Mouse (Mus musculus) right cerebral cortex, postnatal 10 days (tissue): ENCODE data around the gene Abcg2.
A peak's percentile ranks its signal among the peaks of the same experiment; 100 is the strongest.
"Not testable (repeated sequence)": the region's sequence is repeated elsewhere in the genome, so short reads cannot be mapped to it uniquely, and the experiment has no call there.

Experiments used
- DNase-seq, 2 experiments: peaks; one replicate each; pipeline ENCODE4 v3.0.0; 2021; ENCODE audit warnings: low spot score in 2 of 2

Abcg2 gene

GRCm38 (mm10) chr6:58584223-58584622 lies at the start of gene Abcg2:
Abcg2 (plus strand) TSS chr6:58584523.
- DNase-seq: not testable (repeated sequence)

- not testable (repeated sequence) for DNase-seq
Observed at GRCm38 (mm10) chr6:58540263-58540662, 44.1 kb upstream of the Abcg2 start.

- peak in 1 of 2 experiments; percentile 41 for DNase-seq
Observed at GRCm38 (mm10) chr6:58542852-58543251, 41.5 kb upstream of the Abcg2 start.

DNA sequence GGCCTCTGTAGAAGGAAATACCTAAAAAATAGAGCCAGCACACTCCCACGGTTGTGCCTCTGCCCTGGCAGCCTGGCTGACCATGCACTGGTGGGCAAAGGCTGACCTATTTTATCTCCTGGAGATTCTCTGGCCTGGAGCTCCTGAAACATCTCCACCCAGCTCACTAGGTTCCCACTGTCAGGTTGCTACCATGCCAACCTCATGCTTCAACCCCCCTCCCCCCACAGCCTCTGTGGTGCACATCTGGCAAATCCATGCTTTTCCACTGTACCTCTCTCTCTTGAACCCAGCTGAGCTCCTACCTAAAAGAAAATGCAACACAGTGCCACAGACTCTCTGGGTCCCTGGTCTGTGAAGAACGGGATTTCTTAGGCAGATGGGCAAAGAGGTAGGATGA lies 39.4 kb upstream of the Abcg2 start:
- DNase-seq: not testable (repeated sequence)

- DNase-seq: peak; percentile 44 to 67
Observed at GRCm38 (mm10) chr6:58546050-58546449, 38.3 kb upstream of the Abcg2 start.

DNA sequence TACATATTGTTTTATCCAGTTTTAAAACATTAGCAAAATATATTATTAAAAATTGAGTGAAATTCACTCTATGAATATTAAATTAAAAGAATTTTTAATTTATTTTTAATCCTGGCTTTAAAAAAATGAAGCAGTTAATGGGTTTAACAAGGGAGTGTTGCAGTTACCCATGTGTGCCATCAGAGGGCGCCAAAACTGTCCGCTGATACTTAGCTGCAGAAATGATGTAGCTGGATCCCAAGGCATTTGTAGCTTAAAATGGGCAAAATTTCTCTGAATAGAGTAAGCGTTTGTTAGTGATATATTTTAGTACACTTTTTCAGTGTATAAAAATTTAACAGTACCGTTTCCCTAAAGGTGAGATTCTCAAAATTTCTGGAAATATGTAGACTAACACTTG lies 37.5 kb upstream of the Abcg2 start:
- peak; percentile 85 for DNase-seq

GRCm38 (mm10) chr6:58553812-58554211 lies 30.5 kb upstream of the Abcg2 start:
- DNase-seq: not testable (repeated sequence)

DNA sequence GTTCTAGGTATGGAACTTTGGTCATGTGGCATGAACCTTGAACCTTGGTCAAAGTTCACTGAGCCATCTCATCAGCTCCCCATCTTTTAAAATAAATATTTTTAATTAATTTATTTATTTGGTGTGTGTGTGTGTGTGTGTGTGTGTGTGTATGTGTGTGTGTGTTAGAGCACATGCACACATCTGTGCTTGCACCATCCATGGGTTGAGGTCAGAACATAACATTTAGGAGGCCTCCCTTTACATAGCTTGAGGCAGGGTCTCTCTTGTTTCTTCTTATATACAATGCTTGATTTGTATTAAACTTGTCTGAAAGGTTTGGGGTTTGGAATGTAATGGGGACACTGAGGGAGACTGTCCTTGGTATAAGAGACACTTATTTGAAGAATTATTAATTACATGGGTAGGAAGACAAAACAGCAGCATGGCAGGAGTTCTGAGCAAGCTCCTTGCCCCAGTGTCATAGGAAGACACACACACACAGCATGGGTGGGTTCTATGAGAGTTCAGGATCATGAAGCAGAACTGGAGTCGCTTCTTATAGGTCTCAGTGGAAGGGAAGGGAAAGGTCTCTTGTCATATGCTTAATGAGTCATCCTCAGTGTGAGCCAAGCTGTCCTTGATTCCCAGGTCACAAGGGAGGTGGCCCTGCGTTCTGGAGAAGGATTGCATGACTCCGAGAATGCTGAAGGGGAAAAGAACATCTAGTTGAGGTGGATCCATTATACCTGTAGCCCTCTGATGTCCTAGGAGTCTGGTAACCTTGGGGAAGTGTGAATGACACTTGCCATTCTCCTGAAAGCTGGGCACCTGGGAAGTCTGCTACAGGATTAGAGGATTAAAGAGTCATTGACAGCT lies 9.9 kb downstream of the Abcg2 start:
- not testable (repeated sequence) for DNase-seq

GRCm38 (mm10) chr6:58595639-58596293 lies 11.4 kb downstream of the Abcg2 start:
- DNase-seq: not testable (repeated sequence)

DNA sequence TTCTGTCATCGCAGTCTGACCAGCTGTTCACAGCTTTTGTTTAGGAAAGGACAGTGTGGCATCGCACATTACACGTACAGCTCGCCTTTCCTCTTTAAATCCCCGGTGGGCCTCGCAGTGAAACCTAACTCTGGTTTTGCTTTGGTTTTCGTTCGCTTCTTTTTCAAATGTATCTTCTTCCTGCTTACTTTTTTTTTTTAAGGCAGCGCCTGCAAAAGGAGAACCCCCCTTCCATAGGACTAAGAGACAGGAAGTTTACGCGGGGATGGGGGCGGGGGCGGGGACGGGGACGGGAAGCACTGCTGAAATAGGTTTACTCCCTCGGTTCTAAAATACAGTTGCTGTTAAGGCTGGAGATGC lies 12.0 kb downstream of the Abcg2 start:
- DNase-seq: peak; percentile 25 to 30

- not testable (repeated sequence) for DNase-seq
Observed at GRCm38 (mm10) chr6:58602119-58602518, 17.8 kb downstream of the Abcg2 start.

DNA sequence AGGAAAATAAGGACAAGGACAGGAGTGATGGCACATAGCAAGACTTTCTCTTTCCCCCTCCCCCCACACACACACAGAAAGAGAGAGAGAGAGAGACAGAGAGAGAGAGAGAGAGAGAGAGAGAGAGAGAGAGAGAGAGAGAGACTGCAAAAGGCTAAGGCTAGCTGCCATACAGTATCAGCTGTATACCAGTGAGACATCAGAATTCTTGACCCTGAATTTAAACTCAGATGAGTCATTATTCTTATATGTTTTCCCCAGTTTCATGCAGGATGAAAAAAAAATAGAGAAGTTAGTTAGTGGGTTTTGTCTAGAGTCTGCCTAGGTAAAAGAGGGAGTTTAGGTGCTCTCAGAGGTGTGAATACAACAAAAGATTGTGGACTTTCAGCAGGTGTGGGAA lies 18.7 kb downstream of the Abcg2 start:
- not testable (repeated sequence) for DNase-seq

- peak; percentile 26 to 30 for DNase-seq
Observed at GRCm38 (mm10) chr6:58603485-58604090, 19.3 kb downstream of the Abcg2 start.

DNA sequence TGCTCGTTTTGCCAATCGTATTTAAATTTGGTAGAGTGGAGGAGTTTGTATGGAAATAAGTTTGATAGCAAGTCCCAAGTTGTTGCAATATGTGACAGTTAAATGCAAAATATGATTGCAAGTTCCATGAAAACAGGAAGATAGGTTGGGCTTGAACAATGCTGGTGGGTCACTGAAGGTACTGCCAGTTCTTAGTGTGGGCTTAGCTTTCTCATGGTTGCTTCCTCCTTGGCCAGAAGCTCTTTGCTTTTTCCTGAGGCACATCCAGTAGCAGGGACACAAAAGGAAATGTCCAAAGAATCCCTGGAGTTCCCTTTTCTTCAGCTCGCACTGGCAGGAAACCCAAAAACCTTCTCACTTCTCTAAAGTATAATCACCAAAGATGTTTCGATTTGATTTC lies 22.3 kb downstream of the Abcg2 start:
- no peak for DNase-seq

- DNase-seq: no peak
Observed at GRCm38 (mm10) chr6:58608422-58608821, 24.1 kb downstream of the Abcg2 start.

DNA sequence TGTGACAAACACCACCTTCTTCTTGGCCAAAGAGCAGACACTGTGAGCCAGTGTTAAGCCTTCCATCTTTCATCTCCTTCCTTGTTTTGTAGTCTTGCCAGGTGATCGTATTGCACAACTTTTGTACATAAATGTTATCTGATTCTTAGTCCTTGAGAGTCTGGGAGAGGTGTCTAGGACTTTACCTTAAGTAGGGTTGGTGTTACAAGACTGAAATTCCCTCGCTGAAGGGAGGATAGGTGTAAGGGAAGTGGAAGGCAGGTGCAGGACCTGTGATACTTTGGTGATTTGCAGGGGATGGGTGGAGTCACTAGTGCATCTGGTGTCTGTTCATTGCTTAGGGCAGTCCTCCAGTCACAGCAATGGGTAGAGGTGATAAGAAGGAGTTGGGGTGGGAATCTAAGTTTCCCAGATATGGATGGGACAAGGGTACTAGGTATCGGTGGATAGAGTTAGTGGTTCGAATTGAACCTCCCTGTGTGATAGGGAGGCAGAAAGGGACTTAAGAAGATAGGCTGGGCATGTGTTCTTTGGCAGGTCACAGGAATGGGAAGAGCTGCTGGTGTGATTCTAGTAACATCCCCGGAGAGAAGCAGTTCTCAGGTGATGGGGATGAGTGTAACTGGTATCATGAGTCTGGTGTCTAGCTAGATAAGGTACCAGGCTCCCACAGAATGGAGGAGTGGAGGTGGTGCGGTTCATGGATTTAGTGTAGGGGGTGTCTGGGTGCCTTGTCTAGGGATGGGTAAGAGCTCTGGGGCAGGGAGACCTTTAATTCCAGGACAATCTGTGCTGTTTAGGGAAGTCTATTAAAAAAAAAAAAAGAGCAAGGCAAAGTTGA lies 25.8 kb downstream of the Abcg2 start:
- no peak for DNase-seq

DNA sequence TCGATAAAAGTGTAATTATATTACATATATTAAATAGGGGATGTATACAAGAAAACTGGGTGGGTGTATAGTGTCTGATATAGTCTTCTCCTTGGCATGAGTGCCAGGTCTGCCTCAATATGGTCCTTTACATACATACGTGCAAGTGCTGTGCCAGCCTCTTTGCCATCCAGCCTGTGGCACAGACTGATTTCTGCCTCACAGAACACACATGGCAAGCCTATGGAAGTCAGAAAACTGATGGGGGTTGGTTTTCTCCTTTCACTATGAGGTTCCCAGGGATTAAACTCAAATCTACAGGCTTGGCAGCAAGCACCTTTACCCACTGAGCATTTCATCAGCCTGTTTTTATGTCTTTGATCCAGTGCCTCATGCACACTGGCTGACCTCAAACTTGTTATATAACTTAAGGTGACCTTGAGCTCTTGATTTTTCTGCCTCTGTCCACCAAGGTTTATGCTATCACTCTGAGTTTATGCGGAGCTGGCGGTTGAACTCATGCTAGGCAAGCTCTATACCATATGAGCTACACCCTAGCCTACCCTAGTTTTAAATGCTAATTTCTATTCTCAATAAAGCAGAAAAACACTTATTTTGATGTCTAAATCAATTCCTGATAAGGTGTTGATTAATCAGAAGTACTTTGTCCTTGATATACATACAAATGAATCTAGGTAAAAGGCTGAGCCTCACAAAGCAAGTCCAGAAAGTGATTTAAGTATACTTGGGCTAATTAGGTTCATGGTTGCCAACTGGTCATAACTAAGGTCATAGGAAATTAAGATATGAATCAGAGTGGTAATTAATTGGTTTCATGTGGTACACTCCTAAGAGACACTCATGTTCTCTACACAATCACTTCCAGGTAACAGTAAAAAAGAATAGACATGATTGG lies 26.7 kb downstream of the Abcg2 start:
- DNase-seq: no peak

- DNase-seq: no peak
Observed at GRCm38 (mm10) chr6:58624126-58624525, 39.8 kb downstream of the Abcg2 start.

- DNase-seq: no peak
Observed at GRCm38 (mm10) chr6:58629238-58629637, 44.9 kb downstream of the Abcg2 start.

GRCm38 (mm10) chr6:58632419-58632818 lies 48.1 kb downstream of the Abcg2 start:
- no peak for DNase-seq

- DNase-seq: no peak
Observed at GRCm38 (mm10) chr6:58633731-58634130, 49.4 kb downstream of the Abcg2 start.
